Mouse (Mus musculus): ENCODE results near the gene Ska3. TPM values are rescaled to one million over a fixed set of nuclear protein-coding genes. Genes with fewer than 3 reads are reported as not detected.

Ska3 gene
- polyA plus RNA-seq, 1 experiment from 2014 or later: 52.4 TPM

- ATAC-seq (ENCODE audit: low FRiP score): no peak
- Histone ChIP-seq H3K36me3 (replicated peaks) (no peaks in the 10 kb centered on the region), H3K4me1 (no peaks in the 10 kb centered on the region), H3K27me3 (no peaks in the 10 kb centered on the region), H3K4me3 (replicated peaks) (no peak overlapping the region), H3K9me3 (no peaks in the 10 kb centered on the region), H3K27ac (no peak overlapping the region), H3K9ac (no peak overlapping the region), H3K4me2 (no peak overlapping the region)
- 73% methylated on average over 2 of the region's 2 CpGs for WGBS
Observed at GRCm38 (mm10) chr14:57789311-57789710, 36.7 kb downstream of the Ska3 start.

GRCm38 (mm10) chr14:57787406-57787805, 38.6 kb downstream of the Ska3 start:
- H3K9me3 ChIP-seq: no peaks in the 10 kb centered on the region
- H3K36me3 ChIP-seq (replicated peaks): no peaks in the 10 kb centered on the region
- H3K27ac ChIP-seq: no peak overlapping the region
- H3K4me3 ChIP-seq (replicated peaks): no peak overlapping the region
- no peak for ATAC-seq (ENCODE audit: low FRiP score)
- H3K4me1 ChIP-seq: no peaks in the 10 kb centered on the region
- H3K4me2 ChIP-seq: no peak overlapping the region
- H3K9ac ChIP-seq: no peak overlapping the region
- H3K27me3 ChIP-seq: no peaks in the 10 kb centered on the region
- 81% methylated on average over 4 of the region's 4 CpGs for WGBS

- H3K9ac ChIP-seq: no peak overlapping the region
- 83% methylated on average over 6 of the region's 6 CpGs for WGBS
- H3K9me3 ChIP-seq: 0 out of 2 replicates have a peak, but pooled peaks cover 5% of the 10 kb centered on the region
- H3K4me2 ChIP-seq: no peak overlapping the region
- no peak overlapping the region for H3K4me3 ChIP-seq (replicated peaks)
- H3K27ac ChIP-seq: no peak overlapping the region
- H3K36me3 ChIP-seq (replicated peaks): no peaks in the 10 kb centered on the region
- H3K4me1 ChIP-seq: no peaks in the 10 kb centered on the region
- H3K27me3 ChIP-seq: no peaks in the 10 kb centered on the region
- no peak for ATAC-seq (ENCODE audit: low FRiP score)
Observed at GRCm38 (mm10) chr14:57772157-57772815, 53.7 kb downstream of the Ska3 start.

- 0 out of 2 replicates have a peak, but pooled peaks cover 5% of the 10 kb centered on the region for H3K9me3 ChIP-seq
- no peak overlapping the region for H3K4me2 ChIP-seq
- 95% methylated on average over 5 of the region's 5 CpGs for WGBS
- H3K36me3 ChIP-seq (replicated peaks): no peaks in the 10 kb centered on the region
- no peaks in the 10 kb centered on the region for H3K27me3 ChIP-seq
- H3K9ac ChIP-seq: no peak overlapping the region
- no peak for ATAC-seq (ENCODE audit: low FRiP score)
- no peaks in the 10 kb centered on the region for H3K4me1 ChIP-seq
- H3K27ac ChIP-seq: no peak overlapping the region
- no peak overlapping the region for H3K4me3 ChIP-seq (replicated peaks)
Observed at GRCm38 (mm10) chr14:57769102-57769501, 56.9 kb downstream of the Ska3 start.

- H3K27me3 ChIP-seq: peaks cover 14% of the 10 kb centered on the region; the same call in 1 of the 2 replicates
- no peak overlapping the region for H3K9ac ChIP-seq
- H3K4me3 ChIP-seq (replicated peaks): no peak overlapping the region
- peaks cover 7% of the 10 kb centered on the region for H3K4me1 ChIP-seq
- H3K36me3 ChIP-seq (replicated peaks): no peaks in the 10 kb centered on the region
- H3K9me3 ChIP-seq: no peaks in the 10 kb centered on the region
- 48% methylated on average over 10 of the region's 10 CpGs for WGBS
- ATAC-seq (ENCODE audit: low FRiP score): no peak
- no peak overlapping the region for H3K27ac ChIP-seq
- no peak overlapping the region for H3K4me2 ChIP-seq
Observed at GRCm38 (mm10) chr14:57760447-57761412, 65.3 kb downstream of the Ska3 start.

- Histone ChIP-seq H3K27me3 (peaks cover 14% of the 10 kb centered on the region; the same call in 1 of the 2 replicates), H3K9ac (no peak within 1 kb of the TSS), H3K4me1 (peaks cover 15% of the 10 kb centered on the region), H3K4me2 (no peak within 1 kb of the TSS), H3K4me3 (replicated peaks) (no peak within 1 kb of the TSS), H3K36me3 (replicated peaks) (no peaks in the 10 kb centered on the region), H3K9me3 (no peaks in the 10 kb centered on the region), H3K27ac (no peak within 1 kb of the TSS)
- ATAC-seq (ENCODE audit: low FRiP score): no peak
- WGBS: 83% methylated on average over 4 of the region's 4 CpGs
Observed at GRCm38 (mm10) chr14:57758237-57758636, 67.7 kb downstream of the Ska3 start, which contains the start of gene Lats2. Lats2 (minus strand) TSS chr14:57758388.

Small RNA genes within 50 kb of the gene (microRNA-seq; reads per million reads assigned to microRNA genes)
- not detected for gene Mir3077

Other genes with a start within 250 kb of the Ska3 start
- gene Xpo4, start 160.8 kb downstream of the Ska3 start, polyA plus RNA-seq (2016; fragmentation: Nextera tagmentation; extraction: Ambion mirVana): 26.3 and 26.8 TPM in 2 replicates
- gene Gm49361, start 80.1 kb downstream of the Ska3 start, polyA plus RNA-seq (2016; fragmentation: Nextera tagmentation; extraction: Ambion mirVana): not detected in 2 replicates
- 14.5 and 15.0 TPM in 2 replicates for gene Lats2, start 67.8 kb downstream of the Ska3 start, polyA plus RNA-seq (2016; fragmentation: Nextera tagmentation; extraction: Ambion mirVana)
- 24.7 and 28.8 TPM in 2 replicates for gene Sap18, start 28.0 kb downstream of the Ska3 start, polyA plus RNA-seq (2016; fragmentation: Nextera tagmentation; extraction: Ambion mirVana)
- 129 and 141 TPM in 2 replicates for gene Mrpl57, start within 50 bp of the Ska3 start, polyA plus RNA-seq (2016; fragmentation: Nextera tagmentation; extraction: Ambion mirVana)
- gene Zdhhc20, start 64.1 kb upstream of the Ska3 start, polyA plus RNA-seq (2016; fragmentation: Nextera tagmentation; extraction: Ambion mirVana): 58.9 and 61.2 TPM in 2 replicates
- 70.4 and 72.5 TPM in 2 replicates for gene Micu2, start 173.1 kb upstream of the Ska3 start, polyA plus RNA-seq (2016; fragmentation: Nextera tagmentation; extraction: Ambion mirVana)
- gene Fgf9, start 244.4 kb upstream of the Ska3 start, polyA plus RNA-seq (2016; fragmentation: Nextera tagmentation; extraction: Ambion mirVana): 2.8 and 3.8 TPM in 2 replicates

Measured in forebrain, embryonic 12.5 days (tissue).